Mouse (Mus musculus) neural tube, embryonic 11.5 days (tissue): ENCODE data around the gene Msmb. TPM values are rescaled to one million over a fixed set of nuclear protein-coding genes. Genes with fewer than 3 reads are reported as not detected.
"Not testable (repeated sequence)": the region's sequence is repeated elsewhere in the genome, so short reads cannot be mapped to it uniquely, and the experiment has no call there.

ENCODE experiments used
- ATAC-seq: fragments of 200-750 bp; cut with Nextera tagmentation; 2 replicates; pipeline ENCODE4 v1.8.0; 2017; ENCODE audit warnings: moderate number of reproducible peaks, mild to moderate bottlenecking, moderate TSS enrichment, moderate library complexity; ENCODE audit not compliant: insufficient read depth, low FRiP score, low TSS enrichment
- DNase-seq: peaks from one replicate; pipeline ENCODE4 v3.0.0-alpha.2; 2015; ENCODE audit warnings: low spot score
- H3K27ac ChIP-seq: fragments of 300-500 bp; sonication (generic); 2 replicates; pipeline ENCODE4 v1.5.1; 2014; ENCODE audit warnings: low read depth, mild to moderate bottlenecking, low read length
- H3K27me3 ChIP-seq: fragments of 300-500 bp; sonication (generic); 2 replicates; pipeline ENCODE4 v1.6.1; 2014; ENCODE audit warnings: mild to moderate bottlenecking, low read length, mixed read lengths; ENCODE audit not compliant: control insufficient read depth, insufficient read depth
- H3K36me3 ChIP-seq: fragments of 300-500 bp; sonication (generic); 2 replicates; pipeline ENCODE4 v1.6.1; 2014; ENCODE audit warnings: mild to moderate bottlenecking, low read length, moderate library complexity, mixed read lengths; ENCODE audit not compliant: control insufficient read depth, insufficient read depth
- H3K4me1 ChIP-seq: fragments of 300-500 bp; sonication (generic); 2 replicates; pipeline ENCODE4 v1.6.1; 2014; ENCODE audit warnings: low read length, mixed read lengths; ENCODE audit not compliant: control insufficient read depth, insufficient read depth
- H3K4me2 ChIP-seq: fragments of 300-500 bp; sonication (generic); 2 replicates; pipeline ENCODE4 v1.6.1; 2014; ENCODE audit warnings: low read depth, mild to moderate bottlenecking, moderate library complexity
- H3K4me3 ChIP-seq: fragments of 300-500 bp; sonication (generic); 2 replicates; pipeline ENCODE4 v1.5.1; 2014; ENCODE audit warnings: low read depth, low read length
- H3K9ac ChIP-seq: fragments of 300-500 bp; sonication (generic); 2 replicates; pipeline ENCODE4 v1.6.1; 2014; ENCODE audit warnings: mild to moderate bottlenecking, low read length
- H3K9me3 ChIP-seq: fragments of 300-500 bp; sonication (generic); 2 replicates; pipeline ENCODE4 v1.6.1; 2016; ENCODE audit warnings: low read length; ENCODE audit not compliant: control insufficient read depth
- WGBS: fragments of 180-500 bp; shearing (Covaris S2); extraction: QIAGEN DNeasy Blood & Tissue Kit; methylation state at CpG from one replicate; pipeline ENCODE4 v1.1.7; 2014; 5-methylcytosine and 5-hydroxymethylcytosine counted together
- polyA plus RNA-seq: library from polyadenylated mRNA; unstranded; fragments of >200 nt; fragmentation: Nextera tagmentation; extraction: Ambion mirVana; gene quantifications from 2 replicates; pipeline ENCODE4 v1.2.1, GENCODE M21; 2014

Gene Msmb
- polyA plus RNA-seq, 1 experiment from 2014 or later, result not detected

- H3K27me3 ChIP-seq, H3K36me3 ChIP-seq, H3K27ac ChIP-seq, H3K9ac ChIP-seq, DNase-seq, H3K4me3 ChIP-seq, ATAC-seq, H3K4me2 ChIP-seq, H3K9me3 ChIP-seq, H3K4me1 ChIP-seq: not testable (repeated sequence)
- WGBS, result 78% methylated on average over 3 of the region's 3 CpGs
These were observed 5.4 kb upstream of the Msmb start for GRCm38 (mm10) chr14:32136467-32136866.

GRCm38 (mm10) chr14:32140359-32140965 is 1.4 kb upstream of the Msmb start:
- WGBS, result 77% methylated on average over 5 of the region's 5 CpGs
- Histone ChIP-seq H3K4me3 (no peak overlapping the region), H3K27ac (no peak overlapping the region), H3K27me3 (no peaks in the 10 kb centered on the region), H3K4me1 (no peaks in the 10 kb centered on the region), H3K9ac (no peak overlapping the region), H3K4me2 (no peak overlapping the region), H3K9me3 (no peaks in the 10 kb centered on the region), H3K36me3 (no peaks in the 10 kb centered on the region)
- no peak for ATAC-seq
- no peak for DNase-seq

- no peak for DNase-seq
- Histone ChIP-seq H3K27ac (no peak overlapping the region), H3K4me3 (no peak overlapping the region), H3K27me3 (no peaks in the 10 kb centered on the region), H3K9ac (no peak overlapping the region), H3K9me3 (peaks cover 3% of the 10 kb centered on the region; the same call in 1 of the 2 replicates), H3K36me3 (no peaks in the 10 kb centered on the region), H3K4me2 (no peak overlapping the region), H3K4me1 (no peaks in the 10 kb centered on the region)
- ATAC-seq, result no peak
These were observed 2.9 kb downstream of the Msmb start for GRCm38 (mm10) chr14:32144734-32145133.

- WGBS, result 77% methylated on average over 4 of the region's 4 CpGs
- Histone ChIP-seq H3K4me2 (no peak overlapping the region), H3K4me3 (no peak overlapping the region), H3K9ac (no peak overlapping the region), H3K27ac (no peak overlapping the region), H3K9me3 (peaks cover 3% of the 10 kb centered on the region; the same call in 1 of the 2 replicates), H3K4me1 (no peaks in the 10 kb centered on the region), H3K36me3 (no peaks in the 10 kb centered on the region), H3K27me3 (no peaks in the 10 kb centered on the region)
- ATAC-seq (no peak), DNase-seq (no peak)
These were observed 3.6 kb downstream of the Msmb start for GRCm38 (mm10) chr14:32145401-32145800.

- Histone ChIP-seq H3K27ac (no peak overlapping the region), H3K4me2 (no peak overlapping the region), H3K4me3 (no peak overlapping the region), H3K27me3 (no peaks in the 10 kb centered on the region), H3K36me3 (no peaks in the 10 kb centered on the region), H3K9me3 (peaks cover 3% of the 10 kb centered on the region; the same call in 1 of the 2 replicates), H3K4me1 (no peaks in the 10 kb centered on the region), H3K9ac (no peak overlapping the region)
- DNase-seq, result no peak
- WGBS, result 77% methylated on average over 7 of the region's 7 CpGs
- no peak for ATAC-seq
These were observed 4.1 kb downstream of the Msmb start for GRCm38 (mm10) chr14:32145809-32146511.

- no peaks in the 10 kb centered on the region for H3K36me3 ChIP-seq
- WGBS, result 68% methylated on average over 2 of the region's 2 CpGs
- ATAC-seq, result no peak
These were observed 4.8 kb downstream of the Msmb start for GRCm38 (mm10) chr14:32146578-32146977.

GRCm38 (mm10) chr14:32150872-32151271 is 9.0 kb downstream of the Msmb start:
- Histone ChIP-seq H3K4me2 (no peak overlapping the region), H3K36me3 (no peaks in the 10 kb centered on the region), H3K9ac (no peak overlapping the region), H3K9me3 (peaks cover 3% of the 10 kb centered on the region; the same call in 1 of the 2 replicates), H3K4me3 (no peak overlapping the region), H3K4me1 (no peaks in the 10 kb centered on the region), H3K27me3 (no peaks in the 10 kb centered on the region), H3K27ac (no peak overlapping the region)
- 93% methylated on average over 2 of the region's 2 CpGs for WGBS
- ATAC-seq (no peak), DNase-seq (no peak)

More at GRCm38 (mm10) chr14:32146578-32146977, 4.8 kb downstream of the Msmb start:
- no peak for DNase-seq
- Histone ChIP-seq H3K4me3 (no peak overlapping the region), H3K4me2 (no peak overlapping the region), H3K4me1 (no peaks in the 10 kb centered on the region), H3K27ac (no peak overlapping the region), H3K9ac (no peak overlapping the region), H3K9me3 (peaks cover 3% of the 10 kb centered on the region; the same call in 1 of the 2 replicates), H3K27me3 (no peaks in the 10 kb centered on the region)

GRCm38 (mm10) chr14:32152243-32152965 is 10.6 kb downstream of the Msmb start:
- no peaks in the 10 kb centered on the region for H3K27me3 ChIP-seq
- no peak overlapping the region for H3K9ac ChIP-seq
- 94% methylated on average over 18 of the region's 18 CpGs for WGBS
- peaks cover 3% of the 10 kb centered on the region; the same call in 1 of the 2 replicates for H3K9me3 ChIP-seq
- DNase-seq (no peak), ATAC-seq (no peak)
- H3K4me1 ChIP-seq, result no peaks in the 10 kb centered on the region
- H3K4me2 ChIP-seq, result no peak overlapping the region
- no peaks in the 10 kb centered on the region for H3K36me3 ChIP-seq
- no peak overlapping the region for H3K27ac ChIP-seq
- no peak overlapping the region for H3K4me3 ChIP-seq
